Mouse (Mus musculus): ENCODE data around the gene Hscb. TPM values are rescaled to one million over a fixed set of nuclear protein-coding genes. Genes with fewer than 3 reads are reported as not detected.
A peak's percentile ranks its signal among the peaks of the same experiment; 100 is the strongest.

The Hscb gene
- polyA plus RNA-seq, 1 experiment from 2014 or later, result 7.7 TPM

- Histone ChIP-seq H3K27ac (ENCODE audit: low read length) (peak overlapping the region; percentile 83), H3K9me3 (replicated peaks; ENCODE audit: control insufficient read depth, low read length, poor library complexity, severe bottlenecking) (no peaks in the 10 kb centered on the region), H3K4me3 (ENCODE audit: low read depth, low read length) (peak overlapping the region; percentile 88), H3K4me1 (ENCODE audit: control insufficient read depth, insufficient read depth, low read length) (peaks cover 30% of the 10 kb centered on the region), H3K36me3 (ENCODE audit: control insufficient read depth, insufficient read depth, low read length) (no peaks in the 10 kb centered on the region; the same call in 1 of the 2 replicates), H3K4me2 (ENCODE audit: low read length) (peak overlapping the region; percentile 78), H3K27me3 (ENCODE audit: control insufficient read depth, insufficient read depth, low read depth, low read length) (no peaks in the 10 kb centered on the region), H3K9ac (ENCODE audit: low read depth, low read length) (peak overlapping the region; percentile 97)
- WGBS, result 2% methylated on average over 27 of the region's 27 CpGs
- peak; percentile 3; the same call in 1 of the 2 replicates for ATAC-seq
Measured at GRCm38 (mm10) chr5:110808821-110809666, 30.5 kb downstream of the Hscb start.

- Histone ChIP-seq H3K9ac (ENCODE audit: low read depth, low read length) (peak overlapping the region; percentile 97), H3K27me3 (ENCODE audit: control insufficient read depth, insufficient read depth, low read depth, low read length) (no peaks in the 10 kb centered on the region), H3K27ac (ENCODE audit: low read length) (peak overlapping the region; percentile 33; the same call in 1 of the 2 replicates), H3K4me3 (ENCODE audit: low read depth, low read length) (peak overlapping the region; percentile 88), H3K36me3 (ENCODE audit: control insufficient read depth, insufficient read depth, low read length) (no peaks in the 10 kb centered on the region; the same call in 1 of the 2 replicates), H3K4me2 (ENCODE audit: low read length) (peak overlapping the region; percentile 78), H3K4me1 (ENCODE audit: control insufficient read depth, insufficient read depth, low read length) (peaks cover 30% of the 10 kb centered on the region), H3K9me3 (replicated peaks; ENCODE audit: control insufficient read depth, low read length, poor library complexity, severe bottlenecking) (no peaks in the 10 kb centered on the region)
- WGBS, result 7% methylated on average over 14 of the region's 14 CpGs
- peak; percentile 24 for ATAC-seq
Measured at GRCm38 (mm10) chr5:110808061-110808631, 31.4 kb downstream of the Hscb start.

- Histone ChIP-seq H3K27ac (ENCODE audit: low read length) (no peak overlapping the region), H3K27me3 (ENCODE audit: control insufficient read depth, insufficient read depth, low read depth, low read length) (no peaks in the 10 kb centered on the region), H3K36me3 (ENCODE audit: control insufficient read depth, insufficient read depth, low read length) (no peaks in the 10 kb centered on the region; the same call in 1 of the 2 replicates), H3K4me3 (ENCODE audit: low read depth, low read length) (peak overlapping the region; percentile 88; the same call in 1 of the 2 replicates), H3K9me3 (replicated peaks; ENCODE audit: control insufficient read depth, low read length, poor library complexity, severe bottlenecking) (no peaks in the 10 kb centered on the region), H3K4me1 (ENCODE audit: control insufficient read depth, insufficient read depth, low read length) (peaks cover 30% of the 10 kb centered on the region), H3K9ac (ENCODE audit: low read depth, low read length) (peak overlapping the region; percentile 97; the same call in 1 of the 2 replicates), H3K4me2 (ENCODE audit: low read length) (peak overlapping the region; percentile 78)
- no peak for ATAC-seq
- WGBS, result 86% methylated on average over 4 of the region's 4 CpGs
Measured at GRCm38 (mm10) chr5:110807453-110807852, 32.1 kb downstream of the Hscb start.

GRCm38 (mm10) chr5:110806676-110807075 is 32.9 kb downstream of the Hscb start:
- H3K4me1 ChIP-seq (ENCODE audit: control insufficient read depth, insufficient read depth, low read length), result peaks cover 30% of the 10 kb centered on the region
- no peaks in the 10 kb centered on the region for H3K27me3 ChIP-seq (ENCODE audit: control insufficient read depth, insufficient read depth, low read depth, low read length)
- no peaks in the 10 kb centered on the region for H3K9me3 ChIP-seq (replicated peaks; ENCODE audit: control insufficient read depth, low read length, poor library complexity, severe bottlenecking)
- no peaks in the 10 kb centered on the region; the same call in 1 of the 2 replicates for H3K36me3 ChIP-seq (ENCODE audit: control insufficient read depth, insufficient read depth, low read length)
- no peak for ATAC-seq
- H3K4me3 ChIP-seq (ENCODE audit: low read depth, low read length), result no peak overlapping the region
- 93% methylated on average over 1 of the region's 1 CpGs for WGBS
- H3K4me2 ChIP-seq (ENCODE audit: low read length), result no peak overlapping the region
- H3K9ac ChIP-seq (ENCODE audit: low read depth, low read length), result no peak overlapping the region
- H3K27ac ChIP-seq (ENCODE audit: low read length), result no peak overlapping the region

GRCm38 (mm10) chr5:110806154-110806553 is 33.4 kb downstream of the Hscb start:
- no peaks in the 10 kb centered on the region for H3K27me3 ChIP-seq (ENCODE audit: control insufficient read depth, insufficient read depth, low read depth, low read length)
- no peaks in the 10 kb centered on the region for H3K9me3 ChIP-seq (replicated peaks; ENCODE audit: control insufficient read depth, low read length, poor library complexity, severe bottlenecking)
- no peak for ATAC-seq
- H3K4me3 ChIP-seq (ENCODE audit: low read depth, low read length), result no peak overlapping the region
- H3K4me1 ChIP-seq (ENCODE audit: control insufficient read depth, insufficient read depth, low read length), result peaks cover 30% of the 10 kb centered on the region
- no peaks in the 10 kb centered on the region; the same call in 1 of the 2 replicates for H3K36me3 ChIP-seq (ENCODE audit: control insufficient read depth, insufficient read depth, low read length)
- H3K4me2 ChIP-seq (ENCODE audit: low read length), result no peak overlapping the region
- WGBS, result 88% methylated on average over 3 of the region's 4 CpGs
- H3K9ac ChIP-seq (ENCODE audit: low read depth, low read length), result no peak overlapping the region
- no peak overlapping the region for H3K27ac ChIP-seq (ENCODE audit: low read length)

- H3K27me3 ChIP-seq (ENCODE audit: control insufficient read depth, insufficient read depth, low read depth, low read length), result no peaks in the 10 kb centered on the region
- no peak overlapping the region for H3K9ac ChIP-seq (ENCODE audit: low read depth, low read length)
- H3K4me1 ChIP-seq (ENCODE audit: control insufficient read depth, insufficient read depth, low read length), result peaks cover 30% of the 10 kb centered on the region
- ATAC-seq, result no peak
- WGBS, result 93% methylated on average over 7 of the region's 7 CpGs
- H3K4me3 ChIP-seq (ENCODE audit: low read depth, low read length), result no peak overlapping the region
- no peaks in the 10 kb centered on the region; the same call in 1 of the 2 replicates for H3K36me3 ChIP-seq (ENCODE audit: control insufficient read depth, insufficient read depth, low read length)
- H3K4me2 ChIP-seq (ENCODE audit: low read length), result no peak overlapping the region
- H3K27ac ChIP-seq (ENCODE audit: low read length), result no peak overlapping the region
- H3K9me3 ChIP-seq (replicated peaks; ENCODE audit: control insufficient read depth, low read length, poor library complexity, severe bottlenecking), result no peaks in the 10 kb centered on the region
Measured at GRCm38 (mm10) chr5:110804012-110804743, 35.4 kb downstream of the Hscb start.

- Histone ChIP-seq H3K9me3 (replicated peaks; ENCODE audit: control insufficient read depth, low read length, poor library complexity, severe bottlenecking) (no peaks in the 10 kb centered on the region), H3K36me3 (ENCODE audit: control insufficient read depth, insufficient read depth, low read length) (peaks cover 11% of the 10 kb centered on the region), H3K27ac (ENCODE audit: low read length) (no peak overlapping the region), H3K4me2 (ENCODE audit: low read length) (no peak overlapping the region), H3K9ac (ENCODE audit: low read depth, low read length) (no peak overlapping the region), H3K27me3 (ENCODE audit: control insufficient read depth, insufficient read depth, low read depth, low read length) (no peaks in the 10 kb centered on the region), H3K4me3 (ENCODE audit: low read depth, low read length) (no peak overlapping the region), H3K4me1 (ENCODE audit: control insufficient read depth, insufficient read depth, low read length) (peaks cover 18% of the 10 kb centered on the region)
- ATAC-seq, result no peak
Measured at GRCm38 (mm10) chr5:110802809-110803208, 36.8 kb downstream of the Hscb start.

- Histone ChIP-seq H3K9me3 (replicated peaks; ENCODE audit: control insufficient read depth, low read length, poor library complexity, severe bottlenecking) (no peaks in the 10 kb centered on the region), H3K4me2 (ENCODE audit: low read length) (no peak overlapping the region), H3K27me3 (ENCODE audit: control insufficient read depth, insufficient read depth, low read depth, low read length) (no peaks in the 10 kb centered on the region), H3K9ac (ENCODE audit: low read depth, low read length) (no peak overlapping the region), H3K4me3 (ENCODE audit: low read depth, low read length) (no peak overlapping the region), H3K36me3 (ENCODE audit: control insufficient read depth, insufficient read depth, low read length) (peaks cover 14% of the 10 kb centered on the region), H3K4me1 (ENCODE audit: control insufficient read depth, insufficient read depth, low read length) (peaks cover 12% of the 10 kb centered on the region), H3K27ac (ENCODE audit: low read length) (no peak overlapping the region)
- no peak for ATAC-seq
- 88% methylated on average over 4 of the region's 4 CpGs for WGBS
Measured at GRCm38 (mm10) chr5:110802186-110802585, 37.4 kb downstream of the Hscb start.

Measured in midbrain, embryonic 16.5 days (tissue).